Mouse (Mus musculus): ENCODE data around the gene S100a5. TPM values are rescaled to one million over a fixed set of nuclear protein-coding genes. Genes with fewer than 3 reads are reported as not detected.

The S100a5 gene
- polyA plus RNA-seq, 1 experiment from 2014 or later: not detected

DNA sequence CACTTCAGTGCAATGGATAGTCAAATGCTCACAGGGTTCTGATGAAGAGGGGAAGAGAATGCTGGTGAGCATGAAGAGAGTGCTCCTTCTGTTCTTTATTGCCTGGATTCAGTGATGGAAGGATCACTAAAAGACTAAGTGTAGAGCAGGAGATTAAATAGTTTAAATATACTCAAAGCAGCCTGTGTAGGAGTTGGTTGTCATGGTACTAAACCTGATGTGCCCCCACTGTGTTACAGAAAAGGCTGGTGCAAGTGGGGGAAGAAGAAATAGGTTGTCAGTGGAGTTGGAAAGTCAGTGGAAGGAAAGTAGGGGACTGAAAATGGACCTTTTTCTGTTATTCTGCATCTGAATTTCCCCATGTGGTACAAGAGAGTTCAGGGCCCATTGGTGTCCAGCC, 40.7 kb downstream of the S100a5 start:
- no peak overlapping the region for H3K4me2 ChIP-seq
- no peaks in the 10 kb centered on the region for H3K36me3 ChIP-seq (replicated peaks)
- no peak overlapping the region for H3K27ac ChIP-seq (replicated peaks)
- ATAC-seq (ENCODE audit: insufficient read depth): no peak
- no peaks in the 10 kb centered on the region for H3K9me3 ChIP-seq (replicated peaks)
- no peak overlapping the region for H3K4me3 ChIP-seq (replicated peaks)
- no peak overlapping the region for H3K9ac ChIP-seq
- no peaks in the 10 kb centered on the region for H3K4me1 ChIP-seq (replicated peaks)
- H3K27me3 ChIP-seq: no peaks in the 10 kb centered on the region

DNA sequence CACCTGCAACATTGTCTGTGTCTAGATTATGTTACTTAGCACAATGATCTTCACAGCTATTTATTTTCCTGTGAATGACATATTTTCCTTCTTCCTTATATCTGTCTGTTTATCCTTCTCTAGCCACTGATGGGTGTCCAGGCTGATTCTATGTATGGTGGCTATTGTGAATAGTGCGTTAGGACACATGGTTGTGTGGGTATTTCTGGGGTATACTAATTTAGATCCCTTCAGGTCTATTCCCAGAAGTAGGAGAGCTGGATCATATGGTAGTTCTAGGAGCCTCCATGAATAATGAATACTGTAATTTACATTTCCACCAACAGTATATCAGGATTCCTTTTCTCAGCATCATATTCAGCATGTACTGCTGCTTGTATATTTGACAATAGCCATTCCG, 41.5 kb downstream of the S100a5 start:
- H3K4me1 ChIP-seq (replicated peaks): no peaks in the 10 kb centered on the region
- no peak overlapping the region for H3K27ac ChIP-seq (replicated peaks)
- ATAC-seq (ENCODE audit: insufficient read depth): no peak
- no peak overlapping the region for H3K4me2 ChIP-seq
- H3K4me3 ChIP-seq (replicated peaks): no peak overlapping the region
- no peaks in the 10 kb centered on the region for H3K27me3 ChIP-seq
- no peaks in the 10 kb centered on the region for H3K9me3 ChIP-seq (replicated peaks)
- no peaks in the 10 kb centered on the region for H3K36me3 ChIP-seq (replicated peaks)
- WGBS (ENCODE audit: insufficient replicate concordance): 57% methylated on average over 2 of the region's 2 CpGs
- H3K9ac ChIP-seq: no peak overlapping the region

DNA sequence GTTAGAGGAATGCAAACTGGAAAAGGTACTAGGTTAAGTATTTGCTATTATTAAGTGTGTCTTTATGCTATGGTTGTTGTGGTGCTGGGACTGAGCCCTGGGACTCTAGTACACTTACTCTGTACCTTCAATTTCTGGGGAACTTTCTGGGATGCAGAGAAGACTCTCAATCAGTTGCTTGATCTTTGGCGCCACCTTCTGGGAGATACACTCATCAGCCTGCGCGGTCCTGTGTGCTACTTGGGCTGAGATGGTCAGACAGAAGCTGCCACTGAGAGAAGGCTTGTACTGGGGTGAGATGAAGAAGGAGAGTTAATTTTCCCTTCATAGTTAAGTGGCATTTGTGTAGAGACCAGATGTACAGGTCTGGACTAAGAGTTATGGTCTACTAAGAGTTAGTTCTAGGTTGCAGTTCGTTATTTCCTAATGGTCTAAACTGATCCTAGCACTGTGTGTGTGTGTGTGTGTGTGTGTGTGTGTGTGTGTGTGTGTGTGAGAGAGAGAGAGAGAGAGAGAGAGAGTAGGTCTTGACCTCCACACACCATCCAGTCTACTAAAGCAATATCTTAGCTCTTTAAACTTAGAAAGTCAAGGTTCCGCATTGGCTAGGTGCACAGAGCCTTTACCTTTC, 44.7 kb downstream of the S100a5 start:
- Histone ChIP-seq H3K27me3 (no peaks in the 10 kb centered on the region), H3K36me3 (replicated peaks) (no peaks in the 10 kb centered on the region), H3K9ac (no peak overlapping the region), H3K9me3 (replicated peaks) (no peaks in the 10 kb centered on the region), H3K27ac (replicated peaks) (no peak overlapping the region), H3K4me1 (replicated peaks) (no peaks in the 10 kb centered on the region), H3K4me2 (no peak overlapping the region), H3K4me3 (replicated peaks) (no peak overlapping the region)
- WGBS (ENCODE audit: insufficient replicate concordance): 27% methylated on average over 5 of the region's 5 CpGs
- no peak for ATAC-seq (ENCODE audit: insufficient read depth)

DNA sequence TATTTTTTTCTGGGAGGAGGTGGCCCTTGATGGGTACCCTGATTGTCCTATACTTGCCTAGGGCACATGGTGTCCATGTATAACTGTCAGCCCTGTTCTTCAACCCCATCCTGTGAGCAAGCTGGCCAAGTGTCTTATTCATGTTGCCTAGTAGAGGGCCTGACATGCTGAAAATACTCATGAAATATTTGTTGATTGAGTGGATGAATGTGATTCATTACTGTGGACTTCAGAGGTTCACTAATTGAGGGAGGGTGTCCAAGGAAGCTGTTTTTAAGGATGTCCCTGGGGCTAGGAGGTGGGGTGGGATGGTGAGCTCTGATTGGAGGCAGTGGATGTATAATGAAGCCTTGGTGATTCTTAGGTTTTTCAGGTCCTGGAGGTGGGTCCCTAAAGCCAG, 45.4 kb downstream of the S100a5 start, which contains the start of gene S100a7a:
S100a7a (plus strand) TSS at position 301 of the 400 bp plus-strand sequence.
- ATAC-seq (ENCODE audit: insufficient read depth): no peak
- no peak within 1 kb of the TSS for H3K27ac ChIP-seq (replicated peaks)

DNA sequence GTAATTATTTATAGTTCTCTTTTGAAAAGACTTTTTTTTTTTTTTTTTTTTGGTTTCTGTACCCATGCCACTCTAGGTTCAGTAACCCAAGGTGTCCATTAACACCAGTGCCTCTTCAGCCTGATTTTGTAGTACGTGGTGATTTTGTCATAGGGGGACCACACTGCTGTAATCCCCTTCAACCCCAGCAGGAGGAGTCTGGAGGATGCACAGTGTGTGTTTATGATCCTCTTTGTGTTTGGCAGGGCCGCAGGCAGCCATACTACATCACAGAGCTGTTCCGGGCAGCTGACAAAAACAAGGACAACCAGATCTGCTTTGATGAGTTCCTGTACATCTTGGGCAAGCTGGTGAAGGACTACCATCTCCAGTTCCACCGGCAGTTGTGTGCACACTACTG, 49.1 kb downstream of the S100a5 start:
- H3K27ac ChIP-seq (replicated peaks): no peak overlapping the region
- no peaks in the 10 kb centered on the region for H3K9me3 ChIP-seq (replicated peaks)
- H3K9ac ChIP-seq: no peak overlapping the region
- no peaks in the 10 kb centered on the region for H3K4me1 ChIP-seq (replicated peaks)
- no peak overlapping the region for H3K4me3 ChIP-seq (replicated peaks)
- 50% methylated on average over 4 of the region's 4 CpGs for WGBS (ENCODE audit: insufficient replicate concordance)
- H3K4me2 ChIP-seq: no peak overlapping the region
- ATAC-seq (ENCODE audit: insufficient read depth): no peak
- H3K27me3 ChIP-seq: no peaks in the 10 kb centered on the region
- no peaks in the 10 kb centered on the region for H3K36me3 ChIP-seq (replicated peaks)

More for the DNA sequence above, 45.4 kb downstream of the S100a5 start, which contains the start of gene S100a7a:
- Histone ChIP-seq H3K9ac (no peak within 1 kb of the TSS), H3K4me3 (replicated peaks) (no peak within 1 kb of the TSS), H3K36me3 (replicated peaks) (no peaks in the 10 kb centered on the region), H3K27me3 (no peaks in the 10 kb centered on the region), H3K9me3 (replicated peaks) (no peaks in the 10 kb centered on the region), H3K4me2 (no peak within 1 kb of the TSS), H3K4me1 (replicated peaks) (no peaks in the 10 kb centered on the region)

DNA sequence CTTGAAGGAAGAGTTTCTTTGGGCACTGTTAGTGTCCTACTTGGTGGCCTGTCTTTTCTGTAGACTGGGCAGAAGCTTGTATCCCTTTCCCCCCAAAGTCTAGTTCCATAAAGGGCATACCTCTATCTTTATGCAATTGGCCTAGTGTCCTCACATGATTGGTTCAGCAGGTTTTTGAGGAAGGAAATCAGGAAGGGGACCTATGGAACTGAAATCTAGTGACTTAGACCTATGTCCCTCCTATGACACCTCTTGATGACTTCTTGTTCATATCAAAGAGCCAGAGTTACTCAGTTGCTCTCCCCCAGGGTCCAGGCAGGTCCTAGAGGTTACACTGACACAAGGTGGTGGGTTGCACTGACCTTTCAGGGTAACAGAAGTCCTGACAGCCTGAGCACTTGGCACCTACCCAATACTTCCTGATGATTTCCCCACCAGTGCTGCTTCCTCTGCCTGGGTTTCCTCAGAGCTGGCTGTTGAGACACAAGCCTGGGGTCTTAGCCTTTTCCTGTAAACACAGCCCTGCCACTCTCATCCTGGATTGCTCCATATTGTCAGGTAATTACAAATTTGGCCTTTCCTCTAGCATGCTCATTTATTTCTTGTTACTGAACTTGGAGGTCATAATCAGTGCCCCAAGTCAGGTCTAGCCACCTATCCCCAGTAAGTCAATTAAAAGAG, 51.2 kb downstream of the S100a5 start:
- Histone ChIP-seq H3K4me3 (replicated peaks) (no peak overlapping the region), H3K4me1 (replicated peaks) (no peaks in the 10 kb centered on the region), H3K4me2 (no peak overlapping the region), H3K9me3 (replicated peaks) (no peaks in the 10 kb centered on the region), H3K9ac (no peak overlapping the region), H3K27me3 (no peaks in the 10 kb centered on the region), H3K27ac (replicated peaks) (no peak overlapping the region), H3K36me3 (replicated peaks) (no peaks in the 10 kb centered on the region)
- ATAC-seq (ENCODE audit: insufficient read depth): no peak

Other genes starting within 250 kb of the S100a5 start
- gene Slc27a3, start 218.6 kb upstream of the S100a5 start, polyA plus RNA-seq (2015; fragmentation: Nextera tagmentation; extraction: Ambion mirVana): 1.5 and 1.7 TPM in 2 replicates
- 9.2 and 9.9 TPM in 2 replicates for gene Ints3, start 174.9 kb upstream of the S100a5 start, polyA plus RNA-seq (2015; fragmentation: Nextera tagmentation; extraction: Ambion mirVana)
- gene Npr1, start 142.7 kb upstream of the S100a5 start, polyA plus RNA-seq (2015; fragmentation: Nextera tagmentation; extraction: Ambion mirVana): 3.7 and 4.8 TPM in 2 replicates
- gene Ilf2, start 132.4 kb upstream of the S100a5 start, polyA plus RNA-seq (2015; fragmentation: Nextera tagmentation; extraction: Ambion mirVana): 48.2 and 50.8 TPM in 2 replicates
- 16.2 and 17.8 TPM in 2 replicates for gene Snapin, start 117.5 kb upstream of the S100a5 start, polyA plus RNA-seq (2015; fragmentation: Nextera tagmentation; extraction: Ambion mirVana)
- 49.8 and 51.6 TPM in 2 replicates for gene Chtop, start 99.0 kb upstream of the S100a5 start, polyA plus RNA-seq (2015; fragmentation: Nextera tagmentation; extraction: Ambion mirVana)
- gene S100a1, start 94.1 kb upstream of the S100a5 start, polyA plus RNA-seq (2015; fragmentation: Nextera tagmentation; extraction: Ambion mirVana): 24.3 and 24.4 TPM in 2 replicates
- gene S100a13, start 94.1 kb upstream of the S100a5 start, polyA plus RNA-seq (2015; fragmentation: Nextera tagmentation; extraction: Ambion mirVana): 16.1 and 18.9 TPM in 2 replicates
- gene S100a14, start 81.7 kb upstream of the S100a5 start, polyA plus RNA-seq (2015; fragmentation: Nextera tagmentation; extraction: Ambion mirVana): not detected in 2 replicates
- gene S100a16, start 71.3 kb upstream of the S100a5 start, polyA plus RNA-seq (2015; fragmentation: Nextera tagmentation; extraction: Ambion mirVana): 32.3 and 34.4 TPM in 2 replicates
- not detected in 2 replicates for gene S100a3, start 47.9 kb upstream of the S100a5 start, polyA plus RNA-seq (2015; fragmentation: Nextera tagmentation; extraction: Ambion mirVana)
- not detected in 2 replicates for gene S100a2, start 18.3 kb upstream of the S100a5 start, polyA plus RNA-seq (2015; fragmentation: Nextera tagmentation; extraction: Ambion mirVana)
- not detected in 2 replicates for gene Gm42674, start 6.6 kb upstream of the S100a5 start, polyA plus RNA-seq (2015; fragmentation: Nextera tagmentation; extraction: Ambion mirVana)
- gene S100a4, start 4.8 kb upstream of the S100a5 start, polyA plus RNA-seq (2015; fragmentation: Nextera tagmentation; extraction: Ambion mirVana): 1.7 and 2.3 TPM in 2 replicates
- 14.2 and 15.9 TPM in 2 replicates for gene S100a6, start 4.4 kb downstream of the S100a5 start, polyA plus RNA-seq (2015; fragmentation: Nextera tagmentation; extraction: Ambion mirVana)
- not detected in 2 replicates for gene S100a7a, start 45.5 kb downstream of the S100a5 start, polyA plus RNA-seq (2015; fragmentation: Nextera tagmentation; extraction: Ambion mirVana)
- 1,899 and 2,323 TPM in 2 replicates for gene S100a8, start 60.5 kb downstream of the S100a5 start, polyA plus RNA-seq (2015; fragmentation: Nextera tagmentation; extraction: Ambion mirVana)
- 1,494 and 1,522 TPM in 2 replicates for gene S100a9, start 87.2 kb downstream of the S100a5 start, polyA plus RNA-seq (2015; fragmentation: Nextera tagmentation; extraction: Ambion mirVana)
- gene Pglyrp4, start 118.4 kb downstream of the S100a5 start, polyA plus RNA-seq (2015; fragmentation: Nextera tagmentation; extraction: Ambion mirVana): not detected in 2 replicates
- not detected in 2 replicates for gene Gm5849, start 169.4 kb downstream of the S100a5 start, polyA plus RNA-seq (2015; fragmentation: Nextera tagmentation; extraction: Ambion mirVana)